Mouse (Mus musculus) layer of hippocampus, adult 6 months (tissue): ENCODE data around the gene Gm40193. TPM values are rescaled to one million over a fixed set of nuclear protein-coding genes. Genes with fewer than 3 reads are reported as not detected.

Experiments used
- long read RNA-seq, 2 experiments: library from polyadenylated mRNA; unstranded; transcript quantifications; one replicate each; pipeline ENCODE4 v2.0.0; 2019 to 2020
- polyA plus RNA-seq: library from polyadenylated mRNA; unstranded; fragments of <200 nt; fragmentation: Nextera tagmentation; gene quantifications from 2 replicates; pipeline ENCODE4 v1.2.3, GENCODE M21; 2021

Gene Gm40193
- polyA plus RNA-seq: not detected in 2 replicates
- long read RNA-seq, experiment 1: 0 reads
- long read RNA-seq, experiment 2: 0 reads

GRCm38 (mm10) chr11:70532839-70533238, at the start of gene Gm40193:
Gene Gm40193 (minus strand): TSS chr11:70532939.

DNA sequence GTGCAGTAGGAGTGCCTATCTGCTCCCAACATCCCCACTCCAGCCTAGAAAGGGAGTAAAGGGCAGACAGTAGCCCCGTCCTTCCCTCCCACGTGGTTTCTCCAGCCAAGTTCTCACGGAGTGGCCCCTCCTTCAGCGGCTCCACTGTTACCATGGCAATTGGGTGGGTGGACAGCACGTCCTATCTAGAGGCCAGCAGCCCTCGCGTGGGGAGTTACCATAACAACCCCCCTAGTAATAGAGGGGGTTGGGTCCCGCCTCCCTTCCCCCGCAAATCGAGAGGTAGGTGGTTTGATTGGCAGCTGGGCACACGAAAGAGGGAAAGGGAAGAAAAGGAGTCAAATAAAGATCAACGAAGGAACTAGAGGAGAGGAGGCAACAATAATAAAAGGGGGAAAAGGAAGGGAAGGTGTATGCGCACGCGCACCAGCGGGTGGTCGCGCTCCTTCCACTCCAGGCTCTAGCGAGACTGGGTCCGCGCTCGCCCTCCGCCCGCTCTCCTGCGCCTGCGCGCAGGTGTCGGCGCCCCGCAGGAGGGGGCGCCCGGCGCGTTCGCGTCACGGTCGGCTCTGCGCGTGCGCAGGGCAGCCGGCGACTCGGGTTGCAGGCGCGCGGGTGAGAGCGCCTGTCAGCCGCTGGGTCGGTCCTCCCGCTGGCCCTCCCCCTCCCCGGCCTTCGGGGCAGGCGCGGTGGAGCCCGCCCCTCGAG, 29.7 kb upstream of the Gm40193 start, which contains the start of gene Mink1:
Gene Mink1, plus strand, starts transcription at position 595 of the 708 bp plus-strand sequence.

DNA sequence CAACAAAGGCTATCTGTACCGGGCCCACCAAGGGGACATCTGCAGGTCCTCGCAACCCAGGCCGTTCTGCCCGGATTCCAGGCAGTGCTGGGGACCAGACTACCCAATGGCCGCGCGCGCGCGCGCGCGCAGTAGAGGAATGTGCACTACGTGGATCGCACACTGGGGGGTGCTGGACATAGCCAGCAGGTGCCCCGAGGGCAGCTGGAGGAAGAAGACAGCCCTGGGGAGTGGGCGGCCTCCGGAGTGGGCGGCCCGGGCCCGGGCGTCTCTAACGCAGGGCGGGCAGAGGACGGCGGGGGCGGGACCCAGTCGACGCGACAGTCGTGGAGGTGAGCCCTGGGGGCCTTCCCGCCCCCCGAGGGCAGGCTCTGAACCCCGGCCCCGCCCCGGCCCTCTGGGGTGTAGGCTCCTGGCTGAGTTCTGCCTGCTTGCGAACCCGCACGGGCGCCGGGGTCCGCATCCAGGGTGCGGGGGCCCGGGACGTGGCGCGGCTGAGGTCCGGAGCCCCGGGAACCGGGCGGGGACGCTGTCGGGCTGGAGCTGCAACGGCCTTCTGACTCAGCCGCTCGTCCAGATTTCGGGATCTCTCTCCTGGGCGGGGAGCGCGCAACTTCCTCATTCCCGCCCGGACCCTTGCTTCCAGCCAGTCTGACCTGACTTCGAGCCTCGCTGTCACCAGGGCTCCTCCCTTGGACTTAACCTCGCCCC, 7.3 kb upstream of the Gm40193 start, which contains the start of gene Pld2:
Gene Pld2, plus strand, starts transcription at position 188 of the 711 bp plus-strand sequence.

DNA sequence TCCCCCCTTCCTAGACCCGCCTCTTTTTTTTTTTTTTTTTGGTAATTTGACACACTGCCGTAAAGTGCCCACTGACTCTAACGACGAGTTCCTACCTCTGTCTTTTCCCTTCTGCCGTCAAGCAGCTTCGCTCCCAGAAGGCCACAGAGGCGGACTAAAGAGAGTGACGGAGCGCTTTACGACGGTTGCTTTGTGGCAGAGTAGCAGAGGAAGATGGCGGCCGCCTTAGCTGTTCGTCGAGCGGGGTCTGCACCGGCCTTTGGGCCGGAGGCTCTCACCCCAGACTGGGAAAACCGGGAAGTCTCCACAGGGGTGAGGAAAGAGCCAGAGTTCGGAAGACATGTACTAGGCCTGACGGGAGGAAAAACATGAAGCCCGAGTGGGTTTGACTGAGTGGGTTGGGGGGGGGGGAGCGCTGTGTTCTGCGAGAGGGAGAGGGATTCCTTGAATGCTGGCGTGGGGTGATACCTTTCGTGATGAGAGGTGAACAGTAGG, 7.5 kb downstream of the Gm40193 start, which contains the start of gene Psmb6:
Gene Psmb6, plus strand, starts transcription at position 184 of the 495 bp plus-strand sequence.

DNA sequence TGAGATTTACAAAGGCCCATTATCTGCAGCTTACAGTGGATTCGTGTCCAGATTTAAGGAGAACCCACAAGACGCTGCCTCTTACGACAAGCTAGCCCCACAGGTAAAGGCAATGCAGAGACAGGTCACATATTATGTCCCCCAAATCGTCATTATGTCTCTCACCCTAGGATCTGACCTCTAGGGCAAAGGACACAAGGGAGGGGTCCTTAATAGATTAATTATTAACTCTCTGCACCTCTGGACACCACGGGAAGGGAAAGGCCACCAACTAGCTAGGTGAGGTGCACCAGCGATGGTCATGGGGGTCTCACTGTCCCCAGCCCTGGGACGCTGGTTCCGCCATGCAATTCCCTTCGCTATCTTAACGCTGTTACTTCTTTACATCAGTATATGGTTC, 13.8 kb downstream of the Gm40193 start, which contains the start of gene Gltpd2:
Gene Gltpd2, plus strand, starts transcription at position 274 of the 400 bp plus-strand sequence.

GRCm38 (mm10) chr11:70514288-70514687, 18.5 kb downstream of the Gm40193 start, which contains the start of gene Vmo1:
Gene Vmo1 (minus strand): TSS chr11:70514616.

DNA sequence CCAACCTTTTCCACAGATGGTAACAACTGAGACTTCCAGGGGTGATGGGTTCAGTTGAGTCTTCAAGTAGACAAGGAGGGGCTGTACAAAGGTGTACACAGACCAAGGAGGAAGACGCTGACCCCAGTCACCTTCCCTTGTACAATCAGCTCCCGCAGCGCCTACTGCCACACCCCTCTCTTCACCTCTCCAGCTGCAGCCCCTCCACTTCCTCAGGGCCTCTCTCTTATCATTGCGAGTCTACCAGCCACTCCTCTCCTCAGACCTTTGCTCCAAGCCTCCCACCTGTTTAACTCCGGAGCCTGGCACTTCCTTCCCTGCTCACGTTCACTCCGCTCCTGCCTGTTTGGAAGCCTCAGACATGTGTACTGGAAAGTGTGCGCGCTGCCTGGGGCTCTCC, 27.8 kb downstream of the Gm40193 start, which contains the start of gene Tm4sf5:
Gene Tm4sf5, plus strand, starts transcription at position 275 of the 400 bp plus-strand sequence.

Other genes with a start within 250 kb of the Gm40193 start
- gene Alox12e, start 210.3 kb downstream of the Gm40193 start, polyA plus RNA-seq: 0.25 and 0.55 TPM in 2 replicates
- gene Alox15, start 180.9 kb downstream of the Gm40193 start, polyA plus RNA-seq: not detected in 2 replicates
- 7.1 and 10.1 TPM in 2 replicates for gene Pelp1, start 122.9 kb downstream of the Gm40193 start, polyA plus RNA-seq
- gene Arrb2, start 100.3 kb downstream of the Gm40193 start, polyA plus RNA-seq: 4.8 and 6.1 TPM in 2 replicates
- 19.1 and 19.8 TPM in 2 replicates for gene Med11, start 81.0 kb downstream of the Gm40193 start, polyA plus RNA-seq
- gene Zmynd15, start 73.5 kb downstream of the Gm40193 start, polyA plus RNA-seq: 0.06 and 0.13 TPM in 2 replicates
- gene Cxcl16, start 73.0 kb downstream of the Gm40193 start, polyA plus RNA-seq: 1.9 and 3.4 TPM in 2 replicates
- gene Tm4sf5, start 27.7 kb downstream of the Gm40193 start, polyA plus RNA-seq: 0.62 and 0.80 TPM in 2 replicates
- 0.30 and 0.39 TPM in 2 replicates for gene Vmo1, start 18.3 kb downstream of the Gm40193 start, polyA plus RNA-seq
- 0.11 TPM in 2 replicates for gene Gltpd2, start 13.7 kb downstream of the Gm40193 start, polyA plus RNA-seq
- gene Psmb6, start 7.6 kb downstream of the Gm40193 start, polyA plus RNA-seq: 615 and 656 TPM in 2 replicates
- gene Pld2, start 7.1 kb upstream of the Gm40193 start, polyA plus RNA-seq: 7.8 and 8.6 TPM in 2 replicates
- gene Mink1, start 29.9 kb upstream of the Gm40193 start, polyA plus RNA-seq: 25.4 and 30.5 TPM in 2 replicates
- gene 4930544D05Rik, start 82.9 kb upstream of the Gm40193 start, polyA plus RNA-seq: not detected in 2 replicates
- 0.31 TPM in 1 of 2 replicates, not detected in the other for gene Chrne, start 86.3 kb upstream of the Gm40193 start, polyA plus RNA-seq
- 0.11 and 0.15 TPM in 2 replicates for gene Gp1ba, start 106.2 kb upstream of the Gm40193 start, polyA plus RNA-seq
- 98.0 and 122 TPM in 2 replicates for gene Rnf167, start 114.3 kb upstream of the Gm40193 start, polyA plus RNA-seq
- gene Slc25a11, start 114.5 kb upstream of the Gm40193 start, polyA plus RNA-seq: 202 and 213 TPM in 2 replicates
- gene Pfn1, start 121.7 kb upstream of the Gm40193 start, polyA plus RNA-seq: 531 and 655 TPM in 2 replicates
- 4.7 and 5.0 TPM in 2 replicates for gene Eno3, start 124.3 kb upstream of the Gm40193 start, polyA plus RNA-seq
- gene Spag7, start 136.5 kb upstream of the Gm40193 start, polyA plus RNA-seq: 74.2 and 84.7 TPM in 2 replicates
- gene Camta2, start 155.2 kb upstream of the Gm40193 start, polyA plus RNA-seq: 105 and 127 TPM in 2 replicates
- 5.2 and 5.7 TPM in 2 replicates for gene Inca1, start 167.2 kb upstream of the Gm40193 start, polyA plus RNA-seq
- gene Kif1c, start 167.6 kb upstream of the Gm40193 start, polyA plus RNA-seq: 0.90 and 1.3 TPM in 2 replicates
- 12.9 and 14.9 TPM in 2 replicates for gene Zfp3, start 231.3 kb upstream of the Gm40193 start, polyA plus RNA-seq